Mouse (Mus musculus): ENCODE data around the gene Vps35l. TPM values are rescaled to one million over a fixed set of nuclear protein-coding genes. Genes with fewer than 3 reads are reported as not detected.

Vps35l gene
- polyA plus RNA-seq, 1 experiment from 2014 or later, result 67.6 TPM

DNA sequence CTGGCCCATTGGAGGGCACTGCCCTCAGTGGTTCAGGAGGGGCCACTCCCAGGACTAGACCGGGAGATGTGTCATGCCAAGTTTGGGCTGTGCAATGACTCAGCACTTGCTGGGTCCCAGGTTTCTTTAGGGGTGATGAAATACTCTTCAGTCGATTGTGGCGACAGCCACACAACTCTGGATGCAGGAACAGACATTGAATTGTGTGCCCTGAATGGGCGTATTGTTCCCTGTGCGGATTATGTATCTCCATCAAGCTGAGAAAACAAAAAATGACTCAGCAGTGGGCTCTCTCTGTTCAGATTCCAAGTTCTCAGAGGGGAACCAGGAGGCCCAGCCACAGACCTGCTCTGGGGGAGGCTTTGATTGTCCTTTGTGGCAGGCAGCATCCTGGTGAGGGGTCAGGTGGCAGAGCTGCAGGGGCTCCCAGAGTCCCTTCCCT, 88.0 kb downstream of the Vps35l start:
- Histone ChIP-seq H3K4me2 (replicated peaks) (no peak overlapping the region), H3K9me3 (replicated peaks) (no peaks in the 10 kb centered on the region), H3K4me3 (replicated peaks) (no peak overlapping the region), H3K27ac (replicated peaks) (no peak overlapping the region), H3K36me3 (peaks cover 31% of the 10 kb centered on the region), H3K9ac (no peak overlapping the region), H3K27me3 (no peaks in the 10 kb centered on the region), H3K4me1 (peaks cover 6% of the 10 kb centered on the region; the same call in 1 of the 2 replicates)
- ATAC-seq (ENCODE audit: insufficient number of reproducible peaks, low FRiP score, low TSS enrichment, low read depth), result no peak
- WGBS, result 56% methylated on average over 5 of the region's 5 CpGs

DNA sequence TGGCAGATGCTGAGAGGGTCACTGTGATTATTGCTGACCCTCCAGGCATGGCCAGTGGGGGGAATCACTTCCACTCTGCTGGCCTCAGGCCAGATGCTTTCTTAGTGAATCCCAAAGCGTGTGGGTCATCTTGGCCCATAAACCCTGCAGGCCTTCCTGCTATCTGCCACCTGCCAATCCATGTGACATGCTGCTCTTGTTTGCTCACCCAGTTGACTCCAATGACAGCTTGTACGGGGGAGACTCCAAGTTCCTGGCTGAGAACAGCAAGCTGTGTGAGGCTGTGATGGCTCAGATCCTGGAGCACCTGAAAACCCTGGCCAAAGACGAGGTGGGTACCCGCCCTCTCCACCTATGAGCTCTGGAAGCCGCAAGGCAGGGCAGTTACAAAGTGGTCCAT, 97.9 kb downstream of the Vps35l start:
- peaks cover 73% of the 10 kb centered on the region for H3K36me3 ChIP-seq
- peaks cover 10% of the 10 kb centered on the region for H3K4me1 ChIP-seq
- H3K27ac ChIP-seq (replicated peaks), result no peak overlapping the region
- WGBS, result 85% methylated on average over 5 of the region's 5 CpGs
- H3K27me3 ChIP-seq, result no peaks in the 10 kb centered on the region
- no peak overlapping the region for H3K4me3 ChIP-seq (replicated peaks)
- no peak overlapping the region for H3K9ac ChIP-seq
- no peaks in the 10 kb centered on the region for H3K9me3 ChIP-seq (replicated peaks)
- ATAC-seq (ENCODE audit: insufficient number of reproducible peaks, low FRiP score, low TSS enrichment, low read depth), result peak; percentile 17; the same call in 1 of the 2 replicates
- H3K4me2 ChIP-seq (replicated peaks), result no peak overlapping the region

- H3K36me3 ChIP-seq, result peaks cover 81% of the 10 kb centered on the region
- no peak overlapping the region for H3K9ac ChIP-seq
- no peak overlapping the region for H3K4me2 ChIP-seq (replicated peaks)
- no peak overlapping the region; the same call in 1 of the 2 replicates for H3K27ac ChIP-seq (replicated peaks)
- H3K4me3 ChIP-seq (replicated peaks), result no peak overlapping the region
- no peak for ATAC-seq (ENCODE audit: insufficient number of reproducible peaks, low FRiP score, low TSS enrichment, low read depth)
- 50% methylated on average over 8 of the region's 8 CpGs for WGBS
- peaks cover 10% of the 10 kb centered on the region for H3K4me1 ChIP-seq
- no peaks in the 10 kb centered on the region for H3K27me3 ChIP-seq
- H3K9me3 ChIP-seq (replicated peaks), result no peaks in the 10 kb centered on the region
Measured at GRCm38 (mm10) chr7:118841030-118841745, 101.2 kb downstream of the Vps35l start.

- Histone ChIP-seq H3K9ac (no peak overlapping the region), H3K4me3 (replicated peaks) (no peak overlapping the region), H3K9me3 (replicated peaks) (no peaks in the 10 kb centered on the region), H3K36me3 (peaks cover 80% of the 10 kb centered on the region), H3K27me3 (no peaks in the 10 kb centered on the region), H3K4me1 (peaks cover 10% of the 10 kb centered on the region), H3K4me2 (replicated peaks) (no peak overlapping the region), H3K27ac (replicated peaks) (no peak overlapping the region; the same call in 1 of the 2 replicates)
- no peak for ATAC-seq (ENCODE audit: insufficient number of reproducible peaks, low FRiP score, low TSS enrichment, low read depth)
- whole genome bisulfite sequencing, result 28% methylated on average over 1 of the region's 1 CpGs
Measured at GRCm38 (mm10) chr7:118841796-118842195, 101.8 kb downstream of the Vps35l start.

DNA sequence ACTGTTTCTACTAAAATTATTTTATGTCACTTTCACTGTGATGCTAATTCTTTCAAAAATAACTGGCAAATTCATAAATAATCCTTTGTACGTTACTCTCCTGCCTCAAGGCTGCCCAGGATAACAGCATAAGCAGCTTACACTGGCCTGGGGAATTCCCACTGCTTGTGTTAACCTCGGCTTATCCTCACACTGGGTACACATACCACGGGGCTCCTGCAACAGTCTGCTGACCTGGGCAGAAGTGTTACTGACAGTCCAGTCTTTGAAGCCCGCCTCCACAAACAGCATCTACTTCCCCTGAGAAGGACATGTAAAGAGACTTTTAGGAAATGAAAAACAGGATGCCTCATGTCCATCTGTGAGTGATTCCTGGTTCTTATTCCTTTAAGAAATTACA, 102.9 kb downstream of the Vps35l start:
- Histone ChIP-seq H3K4me2 (replicated peaks) (no peak overlapping the region), H3K4me1 (peaks cover 10% of the 10 kb centered on the region), H3K27me3 (no peaks in the 10 kb centered on the region), H3K9me3 (replicated peaks) (no peaks in the 10 kb centered on the region), H3K4me3 (replicated peaks) (no peak overlapping the region), H3K9ac (no peak overlapping the region), H3K27ac (replicated peaks) (no peak overlapping the region), H3K36me3 (peaks cover 80% of the 10 kb centered on the region)
- ATAC-seq (ENCODE audit: insufficient number of reproducible peaks, low FRiP score, low TSS enrichment, low read depth), result no peak
- 60% methylated on average over 4 of the region's 4 CpGs for whole genome bisulfite sequencing

GRCm38 (mm10) chr7:118845141-118845540, 105.1 kb downstream of the Vps35l start:
- WGBS, result 81% methylated on average over 5 of the region's 5 CpGs
- Histone ChIP-seq H3K4me2 (replicated peaks) (no peak overlapping the region), H3K4me3 (replicated peaks) (no peak overlapping the region), H3K27ac (replicated peaks) (no peak overlapping the region), H3K27me3 (no peaks in the 10 kb centered on the region), H3K4me1 (peaks cover 14% of the 10 kb centered on the region), H3K9me3 (replicated peaks) (no peaks in the 10 kb centered on the region), H3K36me3 (peaks cover 82% of the 10 kb centered on the region), H3K9ac (no peak overlapping the region)
- ATAC-seq (ENCODE audit: insufficient number of reproducible peaks, low FRiP score, low TSS enrichment, low read depth), result no peak

DNA sequence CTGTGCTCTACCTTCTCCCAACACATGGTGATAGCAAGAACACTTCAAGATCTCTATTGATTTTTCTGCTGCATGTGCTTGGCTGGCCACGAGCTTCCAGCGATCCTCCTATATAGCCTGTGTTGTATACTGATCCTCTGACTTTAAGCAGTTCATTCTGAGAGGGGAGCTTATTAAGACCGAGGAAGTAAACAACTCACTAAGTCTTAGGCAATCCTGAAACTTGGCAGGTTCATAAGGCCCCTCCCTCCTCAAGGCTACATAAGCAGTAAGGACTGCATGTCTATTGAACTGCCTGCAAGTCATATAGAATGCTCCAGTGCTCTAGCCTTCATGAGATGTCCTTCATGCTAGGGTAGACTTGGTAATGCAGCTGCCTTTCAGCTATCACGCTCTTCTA, 106.3 kb downstream of the Vps35l start:
- Histone ChIP-seq H3K9ac (no peak overlapping the region), H3K27me3 (no peaks in the 10 kb centered on the region), H3K4me1 (peaks cover 17% of the 10 kb centered on the region), H3K27ac (replicated peaks) (no peak overlapping the region), H3K4me3 (replicated peaks) (no peak overlapping the region), H3K4me2 (replicated peaks) (no peak overlapping the region), H3K36me3 (peaks cover 85% of the 10 kb centered on the region), H3K9me3 (replicated peaks) (no peaks in the 10 kb centered on the region)
- WGBS, result 84% methylated on average over 4 of the region's 4 CpGs
- ATAC-seq (ENCODE audit: insufficient number of reproducible peaks, low FRiP score, low TSS enrichment, low read depth), result no peak

GRCm38 (mm10) chr7:118848796-118849195, 108.8 kb downstream of the Vps35l start:
- ATAC-seq (ENCODE audit: insufficient number of reproducible peaks, low FRiP score, low TSS enrichment, low read depth), result no peak
- WGBS, result 71% methylated on average over 10 of the region's 10 CpGs

GRCm38 (mm10) chr7:118849543-118850250, 109.7 kb downstream of the Vps35l start:
- Histone ChIP-seq H3K27ac (replicated peaks) (no peak overlapping the region), H3K36me3 (peaks cover 82% of the 10 kb centered on the region), H3K9ac (no peak overlapping the region), H3K4me2 (replicated peaks) (no peak overlapping the region), H3K27me3 (no peaks in the 10 kb centered on the region), H3K4me1 (peaks cover 26% of the 10 kb centered on the region), H3K4me3 (replicated peaks) (no peak overlapping the region), H3K9me3 (replicated peaks) (no peaks in the 10 kb centered on the region)
- 78% methylated on average over 5 of the region's 5 CpGs for WGBS
- ATAC-seq (ENCODE audit: insufficient number of reproducible peaks, low FRiP score, low TSS enrichment, low read depth), result no peak

More at GRCm38 (mm10) chr7:118848796-118849195, 108.8 kb downstream of the Vps35l start:
- H3K9ac ChIP-seq, result no peak overlapping the region
- no peak overlapping the region for H3K4me3 ChIP-seq (replicated peaks)
- H3K4me1 ChIP-seq, result peaks cover 17% of the 10 kb centered on the region
- no peak overlapping the region for H3K27ac ChIP-seq (replicated peaks)
- peaks cover 91% of the 10 kb centered on the region for H3K36me3 ChIP-seq
- no peaks in the 10 kb centered on the region for H3K27me3 ChIP-seq
- no peak overlapping the region for H3K4me2 ChIP-seq (replicated peaks)
- H3K9me3 ChIP-seq (replicated peaks), result no peaks in the 10 kb centered on the region

- Histone ChIP-seq H3K9me3 (replicated peaks) (no peaks in the 10 kb centered on the region), H3K9ac (no peak overlapping the region), H3K4me2 (replicated peaks) (no peak overlapping the region), H3K27me3 (no peaks in the 10 kb centered on the region), H3K4me1 (peaks cover 30% of the 10 kb centered on the region), H3K36me3 (peaks cover 71% of the 10 kb centered on the region), H3K27ac (replicated peaks) (no peak overlapping the region), H3K4me3 (replicated peaks) (no peak overlapping the region)
- ATAC-seq (ENCODE audit: insufficient number of reproducible peaks, low FRiP score, low TSS enrichment, low read depth), result no peak
- 75% methylated on average over 9 of the region's 9 CpGs for WGBS
Measured at GRCm38 (mm10) chr7:118850676-118851290, 110.8 kb downstream of the Vps35l start.

- Histone ChIP-seq H3K9ac (no peak overlapping the region), H3K4me1 (peaks cover 37% of the 10 kb centered on the region), H3K4me3 (replicated peaks) (no peak overlapping the region), H3K9me3 (replicated peaks) (no peaks in the 10 kb centered on the region), H3K4me2 (replicated peaks) (no peak overlapping the region), H3K27ac (replicated peaks) (no peak overlapping the region), H3K36me3 (peaks cover 63% of the 10 kb centered on the region), H3K27me3 (no peaks in the 10 kb centered on the region)
- 80% methylated on average over 7 of the region's 7 CpGs for WGBS
- no peak for ATAC-seq (ENCODE audit: insufficient number of reproducible peaks, low FRiP score, low TSS enrichment, low read depth)
Measured at GRCm38 (mm10) chr7:118851571-118851970, 111.5 kb downstream of the Vps35l start.

Data from embryonic facial prominence, embryonic 15.5 days (tissue).